Mouse (Mus musculus): ENCODE results near the gene Zfp217. TPM values are rescaled to one million over a fixed set of nuclear protein-coding genes. Genes with fewer than 3 reads are reported as not detected.

Gene Zfp217
- polyA plus RNA-seq, 1 experiment from 2014 or later = 3.2 TPM

- Histone ChIP-seq H3K9ac (ENCODE audit: low read length) (no peak overlapping the region), H3K27ac (ENCODE audit: low read depth, low read length) (no peak overlapping the region), H3K4me1 (ENCODE audit: control insufficient read depth, insufficient read depth, low read length) (no peaks in the 10 kb centered on the region), H3K9me3 (ENCODE audit: control insufficient read depth, low read length) (no peaks in the 10 kb centered on the region), H3K4me3 (ENCODE audit: low read depth, low read length) (no peak overlapping the region), H3K36me3 (ENCODE audit: control insufficient read depth, insufficient read depth, low read length) (no peaks in the 10 kb centered on the region), H3K4me2 (no peak overlapping the region), H3K27me3 (ENCODE audit: control insufficient read depth, insufficient read depth, low read length) (no peaks in the 10 kb centered on the region)
- DNase-seq (ENCODE audit: low spot score, missing footprints) (no peak), ATAC-seq (ENCODE audit: low FRiP score) (no peak)
- WGBS = 49% methylated on average over 3 of the region's 3 CpGs
These were observed 4.0 kb downstream of the Zfp217 start for GRCm38 (mm10) chr2:170143861-170144260.

GRCm38 (mm10) chr2:170142542-170142941 lies 5.4 kb downstream of the Zfp217 start:
- H3K27me3 ChIP-seq (ENCODE audit: control insufficient read depth, insufficient read depth, low read length) = no peaks in the 10 kb centered on the region
- WGBS = 89% methylated on average over 10 of the region's 10 CpGs
- no peaks in the 10 kb centered on the region for H3K9me3 ChIP-seq (ENCODE audit: control insufficient read depth, low read length)
- no peaks in the 10 kb centered on the region for H3K4me1 ChIP-seq (ENCODE audit: control insufficient read depth, insufficient read depth, low read length)
- no peak overlapping the region for H3K4me2 ChIP-seq
- H3K27ac ChIP-seq (ENCODE audit: low read depth, low read length) = no peak overlapping the region
- H3K36me3 ChIP-seq (ENCODE audit: control insufficient read depth, insufficient read depth, low read length) = no peaks in the 10 kb centered on the region
- H3K9ac ChIP-seq (ENCODE audit: low read length) = no peak overlapping the region
- ATAC-seq (ENCODE audit: low FRiP score) (no peak), DNase-seq (ENCODE audit: low spot score, missing footprints) (no peak)
- no peak overlapping the region for H3K4me3 ChIP-seq (ENCODE audit: low read depth, low read length)

- Histone ChIP-seq H3K27ac (ENCODE audit: low read depth, low read length) (no peak overlapping the region), H3K9ac (ENCODE audit: low read length) (no peak overlapping the region), H3K4me2 (no peak overlapping the region), H3K4me1 (ENCODE audit: control insufficient read depth, insufficient read depth, low read length) (no peaks in the 10 kb centered on the region), H3K36me3 (ENCODE audit: control insufficient read depth, insufficient read depth, low read length) (no peaks in the 10 kb centered on the region), H3K27me3 (ENCODE audit: control insufficient read depth, insufficient read depth, low read length) (no peaks in the 10 kb centered on the region), H3K9me3 (ENCODE audit: control insufficient read depth, low read length) (no peaks in the 10 kb centered on the region), H3K4me3 (ENCODE audit: low read depth, low read length) (no peak overlapping the region)
- DNase-seq (ENCODE audit: low spot score, missing footprints) (no peak), ATAC-seq (ENCODE audit: low FRiP score) (no peak)
- 93% methylated on average over 5 of the region's 5 CpGs for WGBS
These were observed 6.4 kb downstream of the Zfp217 start for GRCm38 (mm10) chr2:170141481-170141880.

- ATAC-seq (ENCODE audit: low FRiP score) (no peak), DNase-seq (ENCODE audit: low spot score, missing footprints) (no peak)
- Histone ChIP-seq H3K27ac (ENCODE audit: low read depth, low read length) (no peak overlapping the region), H3K9ac (ENCODE audit: low read length) (no peak overlapping the region), H3K27me3 (ENCODE audit: control insufficient read depth, insufficient read depth, low read length) (no peaks in the 10 kb centered on the region), H3K4me2 (no peak overlapping the region), H3K4me3 (ENCODE audit: low read depth, low read length) (no peak overlapping the region), H3K4me1 (ENCODE audit: control insufficient read depth, insufficient read depth, low read length) (no peaks in the 10 kb centered on the region), H3K9me3 (ENCODE audit: control insufficient read depth, low read length) (no peaks in the 10 kb centered on the region), H3K36me3 (ENCODE audit: control insufficient read depth, insufficient read depth, low read length) (no peaks in the 10 kb centered on the region)
- 72% methylated on average over 9 of the region's 9 CpGs for WGBS
These were observed 8.4 kb downstream of the Zfp217 start for GRCm38 (mm10) chr2:170139411-170140046.

GRCm38 (mm10) chr2:170136928-170137327 lies 11.0 kb downstream of the Zfp217 start:
- Histone ChIP-seq H3K4me1 (ENCODE audit: control insufficient read depth, insufficient read depth, low read length) (peaks cover 14% of the 10 kb centered on the region), H3K27ac (ENCODE audit: low read depth, low read length) (no peak overlapping the region), H3K9ac (ENCODE audit: low read length) (no peak overlapping the region), H3K4me2 (no peak overlapping the region), H3K4me3 (ENCODE audit: low read depth, low read length) (no peak overlapping the region), H3K36me3 (ENCODE audit: control insufficient read depth, insufficient read depth, low read length) (no peaks in the 10 kb centered on the region), H3K9me3 (ENCODE audit: control insufficient read depth, low read length) (no peaks in the 10 kb centered on the region), H3K27me3 (ENCODE audit: control insufficient read depth, insufficient read depth, low read length) (no peaks in the 10 kb centered on the region)
- DNase-seq (ENCODE audit: low spot score, missing footprints) (no peak), ATAC-seq (ENCODE audit: low FRiP score) (no peak)
- WGBS = 40% methylated on average over 3 of the region's 3 CpGs

GRCm38 (mm10) chr2:170135820-170136219 lies 12.1 kb downstream of the Zfp217 start:
- WGBS = 87% methylated on average over 6 of the region's 6 CpGs
- Histone ChIP-seq H3K27me3 (ENCODE audit: control insufficient read depth, insufficient read depth, low read length) (no peaks in the 10 kb centered on the region), H3K9ac (ENCODE audit: low read length) (no peak overlapping the region), H3K4me2 (no peak overlapping the region), H3K9me3 (ENCODE audit: control insufficient read depth, low read length) (no peaks in the 10 kb centered on the region), H3K27ac (ENCODE audit: low read depth, low read length) (no peak overlapping the region), H3K4me1 (ENCODE audit: control insufficient read depth, insufficient read depth, low read length) (peaks cover 16% of the 10 kb centered on the region), H3K36me3 (ENCODE audit: control insufficient read depth, insufficient read depth, low read length) (no peaks in the 10 kb centered on the region), H3K4me3 (ENCODE audit: low read depth, low read length) (no peak overlapping the region)
- ATAC-seq (ENCODE audit: low FRiP score) (no peak), DNase-seq (ENCODE audit: low spot score, missing footprints) (no peak)

GRCm38 (mm10) chr2:170134026-170134690 lies 13.7 kb downstream of the Zfp217 start:
- Histone ChIP-seq H3K4me2 (no peak overlapping the region), H3K27ac (ENCODE audit: low read depth, low read length) (no peak overlapping the region), H3K4me3 (ENCODE audit: low read depth, low read length) (no peak overlapping the region), H3K36me3 (ENCODE audit: control insufficient read depth, insufficient read depth, low read length) (no peaks in the 10 kb centered on the region), H3K27me3 (ENCODE audit: control insufficient read depth, insufficient read depth, low read length) (no peaks in the 10 kb centered on the region), H3K4me1 (ENCODE audit: control insufficient read depth, insufficient read depth, low read length) (peaks cover 28% of the 10 kb centered on the region), H3K9ac (ENCODE audit: low read length) (no peak overlapping the region), H3K9me3 (ENCODE audit: control insufficient read depth, low read length) (no peaks in the 10 kb centered on the region)
- no peak for ATAC-seq (ENCODE audit: low FRiP score)
- WGBS = 9% methylated on average over 12 of the region's 12 CpGs
- DNase-seq (ENCODE audit: low spot score, missing footprints) = peak; percentile 92

- DNase-seq (ENCODE audit: low spot score, missing footprints) (peak; percentile 96), ATAC-seq (ENCODE audit: low FRiP score) (no peak)
- H3K4me3 ChIP-seq (ENCODE audit: low read depth, low read length) = peak overlapping the region; percentile 34
- peaks cover 37% of the 10 kb centered on the region for H3K4me1 ChIP-seq (ENCODE audit: control insufficient read depth, insufficient read depth, low read length)
- no peaks in the 10 kb centered on the region for H3K9me3 ChIP-seq (ENCODE audit: control insufficient read depth, low read length)
- H3K27ac ChIP-seq (ENCODE audit: low read depth, low read length) = no peak overlapping the region
- no peaks in the 10 kb centered on the region for H3K36me3 ChIP-seq (ENCODE audit: control insufficient read depth, insufficient read depth, low read length)
- H3K4me2 ChIP-seq = peak overlapping the region; percentile 74
- no peaks in the 10 kb centered on the region for H3K27me3 ChIP-seq (ENCODE audit: control insufficient read depth, insufficient read depth, low read length)
- H3K9ac ChIP-seq (ENCODE audit: low read length) = peak overlapping the region; percentile 63
- WGBS = under 1% methylated on average over 28 of the region's 28 CpGs
These were observed 14.7 kb downstream of the Zfp217 start for GRCm38 (mm10) chr2:170133093-170133731.

GRCm38 (mm10) chr2:170132716-170133092 lies 15.2 kb downstream of the Zfp217 start:
- Histone ChIP-seq H3K9ac (ENCODE audit: low read length) (peak overlapping the region; percentile 63), H3K27ac (ENCODE audit: low read depth, low read length) (no peak overlapping the region; the same call in 1 of the 2 replicates), H3K4me1 (ENCODE audit: control insufficient read depth, insufficient read depth, low read length) (peaks cover 42% of the 10 kb centered on the region), H3K4me3 (ENCODE audit: low read depth, low read length) (peak overlapping the region; percentile 34), H3K9me3 (ENCODE audit: control insufficient read depth, low read length) (no peaks in the 10 kb centered on the region), H3K4me2 (peak overlapping the region; percentile 74), H3K36me3 (ENCODE audit: control insufficient read depth, insufficient read depth, low read length) (no peaks in the 10 kb centered on the region), H3K27me3 (ENCODE audit: control insufficient read depth, insufficient read depth, low read length) (no peaks in the 10 kb centered on the region)
- WGBS = 0% methylated on average over 3 of the region's 3 CpGs
- DNase-seq (ENCODE audit: low spot score, missing footprints) (no peak), ATAC-seq (ENCODE audit: low FRiP score) (no peak)
